Comparison of ENCODE assay signal across 8 mouse cellular contexts in the genomic region with DNA sequence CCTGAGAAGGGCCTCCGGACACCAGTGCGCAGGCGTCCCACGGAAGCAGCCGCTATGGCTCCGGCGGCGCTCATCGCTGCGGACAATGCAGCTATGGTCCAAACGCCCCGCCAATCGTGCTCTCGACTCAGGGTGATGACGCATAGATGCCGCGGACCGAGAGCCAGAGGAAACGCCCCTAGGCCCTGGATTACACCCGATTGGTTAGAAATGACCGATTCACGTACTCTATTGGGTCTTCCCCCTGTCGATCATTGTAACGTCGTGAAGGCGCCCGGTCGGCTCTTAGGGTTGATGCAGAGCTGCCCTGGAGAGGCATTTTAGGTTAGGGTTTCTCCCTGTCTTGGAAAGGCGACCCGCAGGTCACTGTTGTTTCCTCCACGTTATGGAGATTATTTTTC. TPM values are rescaled to one million over a fixed set of nuclear protein-coding genes. Genes with fewer than 3 reads are reported as not detected.
A peak's percentile ranks its signal among the peaks of the same experiment; 100 is the strongest.
DNase-seq lines count a peak whose midpoint lies in the region; ATAC-seq and TF ChIP-seq lines count a peak whose summit lies in the region.

A gene (minus strand): TSS at position 179 of the 401 bp plus-strand sequence.

- H3K4me2 ChIP-seq in heart, embryonic 12.5 days = peak within 1 kb of the TSS; percentile 69
- peak within 1 kb of the TSS; percentile 71 for H3K4me2 ChIP-seq in kidney, embryonic 16.5 days (replicated peaks; ENCODE audit: low read depth, low read length)

- H3K27me3 ChIP-seq in ES-Bruce4 (ENCODE audit: control insufficient read depth, insufficient read depth, low read length, poor library complexity, severe bottlenecking) = no peaks in the 10 kb centered on the region
- no peaks in the 10 kb centered on the region for H3K27me3 ChIP-seq in heart, embryonic 12.5 days (replicated peaks)
- H3K27me3 ChIP-seq in kidney, embryonic 16.5 days (ENCODE audit: insufficient read depth, low read length) = no peaks in the 10 kb centered on the region
- H3K27me3 ChIP-seq in splenic B cell, adult 2 months (ENCODE audit: control insufficient read depth, insufficient read depth, low read length, poor library complexity, severe bottlenecking) = no peaks in the 10 kb centered on the region

- WGBS in heart, embryonic 12.5 days = 0% methylated on average over 31 of the region's 31 CpGs
- WGBS in kidney, embryonic 16.5 days = under 1% methylated on average over 31 of the region's 31 CpGs

- H3K9ac ChIP-seq in ES-Bruce4 (ENCODE audit: low read depth, poor library complexity, severe bottlenecking) = peak within 1 kb of the TSS; percentile 51
- peak within 1 kb of the TSS; percentile 81 for H3K9ac ChIP-seq in heart, embryonic 12.5 days
- H3K9ac ChIP-seq in kidney, embryonic 16.5 days (replicated peaks; ENCODE audit: low read length) = peak within 1 kb of the TSS; percentile 89

- TF ChIP-seq EP300 in ES-Bruce4 (IDR thresholded peaks at IDR 0.05; ENCODE audit: insufficient read depth, low read depth, low read length) = no peak

- H3K4me3 ChIP-seq in ES-Bruce4 (ENCODE audit: low read depth, low read length) = peak within 1 kb of the TSS; percentile 95
- H3K4me3 ChIP-seq in heart, embryonic 12.5 days = peak within 1 kb of the TSS; percentile 78
- H3K4me3 ChIP-seq in kidney, embryonic 16.5 days (ENCODE audit: low read length) = peak within 1 kb of the TSS; percentile 67

- peak; percentile 41 for TF ChIP-seq POLR2A in ES-Bruce4 (IDR thresholded peaks at IDR 0.05; ENCODE audit: insufficient read depth, low read length)

- H3K27ac ChIP-seq in ES-Bruce4 (ENCODE audit: insufficient read depth, low read length) = peak within 1 kb of the TSS; percentile 58
- peak within 1 kb of the TSS; percentile 98 for H3K27ac ChIP-seq in heart, embryonic 12.5 days (ENCODE audit: poor library complexity, severe bottlenecking)
- peak within 1 kb of the TSS; percentile 96 for H3K27ac ChIP-seq in kidney, embryonic 16.5 days (ENCODE audit: low read length)

- no peaks in the 10 kb centered on the region for H3K36me3 ChIP-seq in ES-Bruce4 (ENCODE audit: control insufficient read depth, insufficient read depth, low read length, poor library complexity, severe bottlenecking)
- H3K36me3 ChIP-seq in heart, embryonic 12.5 days = peaks cover 12% of the 10 kb centered on the region
- no peaks in the 10 kb centered on the region; the same call in 1 of the 2 replicates for H3K36me3 ChIP-seq in kidney, embryonic 16.5 days (ENCODE audit: insufficient read depth, low read length)
- no peaks in the 10 kb centered on the region for H3K36me3 ChIP-seq in splenic B cell, adult 2 months (ENCODE audit: control insufficient read depth, insufficient read depth, low read length, poor library complexity, severe bottlenecking)

- peak; percentile 99 for DNase-seq in c-Kit-negative CD71-positive TER-119-positive erythroid progenitor cells, embryonic 14.5 days (ENCODE audit: low read depth, low spot score)
- peak; percentile 80 for DNase-seq in fat pad, adult 2 months (ENCODE audit: extremely low read depth, low read depth, low spot score)
- DNase-seq in liver = peak; percentile 93
- peak; percentile 86 to 90 for DNase-seq in monocyte, adult 2 months (ENCODE audit: low read depth in 1 of 2, low spot score in 2 of 2)
- peak; percentile 99 for DNase-seq in splenic B cell, adult 2 months (ENCODE audit: low read depth, low spot score)

- no peak for TF ChIP-seq CTCF in ES-Bruce4 (IDR thresholded peaks at IDR 0.05; ENCODE audit: low read depth, low read length)

- ATAC-seq in heart, embryonic 12.5 days (ENCODE audit: insufficient number of reproducible peaks, low FRiP score) = peak; percentile 99
- ATAC-seq in kidney, embryonic 16.5 days (ENCODE audit: low FRiP score, low TSS enrichment) = peak; percentile 100

- no peaks in the 10 kb centered on the region for H3K9me3 ChIP-seq in ES-Bruce4 (replicated peaks; ENCODE audit: control insufficient read depth, insufficient read depth, low read length, poor library complexity, severe bottlenecking)
- H3K9me3 ChIP-seq in heart, embryonic 12.5 days (replicated peaks) = no peaks in the 10 kb centered on the region
- H3K9me3 ChIP-seq in kidney, embryonic 16.5 days (ENCODE audit: low read length) = no peaks in the 10 kb centered on the region

- no peaks in the 10 kb centered on the region for H3K4me1 ChIP-seq in ES-Bruce4 (ENCODE audit: control insufficient read depth, insufficient read depth, low read length)
- no peaks in the 10 kb centered on the region for H3K4me1 ChIP-seq in heart, embryonic 12.5 days (replicated peaks)
- peaks cover 7% of the 10 kb centered on the region; the same call in 1 of the 2 replicates for H3K4me1 ChIP-seq in kidney, embryonic 16.5 days (ENCODE audit: insufficient read depth, low read length)

RNA-seq across cellular contexts. Expression of the gene that starts here (rescaled TPM):
- polyA plus RNA-seq in ES-Bruce4 (2011; ENCODE audit: insufficient read depth, insufficient read length, low read depth, missing spikeins) = 29.0 and 30.8 TPM in 2 replicates
- 148 and 149 TPM in 2 replicates for polyA plus RNA-seq in heart, embryonic 12.5 days (2016; fragmentation: Nextera tagmentation; extraction: Ambion mirVana)
- 144 and 158 TPM in 2 replicates for polyA plus RNA-seq in kidney, embryonic 16.5 days (2015; fragmentation: Nextera tagmentation; extraction: Ambion mirVana)

Comparison
In these comparisons a context has a peak if more than half of its experiments do, and no peak if none do; other contexts are left out.
1. Peak in every context shown above with its lines: DNase-seq, ATAC-seq, H3K4me3 ChIP-seq and H3K27ac ChIP-seq.